Mouse (Mus musculus) heart, postnatal 0 days (tissue): ENCODE data around the gene Lzts2. TPM values are rescaled to one million over a fixed set of nuclear protein-coding genes. Genes with fewer than 3 reads are reported as not detected.

ENCODE experiments used
- ATAC-seq: fragments of 200-750 bp; cut with Nextera tagmentation; 2 replicates; pipeline ENCODE4 v1.8.0; 2017; ENCODE audit warnings: low read depth, moderate number of reproducible peaks, moderate library complexity; ENCODE audit not compliant: insufficient read depth
- DNase-seq: peaks from one replicate; pipeline ENCODE4 v3.0.0-alpha.2; 2016; ENCODE audit warnings: low spot score
- H3K27ac ChIP-seq: fragments of 300-500 bp; sonication (generic); 2 replicates; pipeline ENCODE4 v1.5.1; 2014; ENCODE audit warnings: low read depth, mild to moderate bottlenecking
- H3K27me3 ChIP-seq: fragments of 300-500 bp; sonication (generic); 2 replicates; pipeline ENCODE4 v1.6.1; 2014; ENCODE audit warnings: low read length, mixed read lengths; ENCODE audit not compliant: control insufficient read depth, insufficient read depth
- H3K36me3 ChIP-seq: fragments of 300-500 bp; sonication (generic); replicated peaks from 2 replicates; pipeline ENCODE4 v1.6.1; 2014; ENCODE audit warnings: low read length, mixed read lengths; ENCODE audit not compliant: control insufficient read depth, insufficient read depth
- H3K4me1 ChIP-seq: fragments of 300-500 bp; sonication (generic); 2 replicates; pipeline ENCODE4 v1.6.1; 2014; ENCODE audit warnings: antibody characterized with exemption; ENCODE audit not compliant: control insufficient read depth, insufficient read depth
- H3K4me2 ChIP-seq: fragments of 300-500 bp; sonication (generic); 2 replicates; pipeline ENCODE4 v1.6.1; 2014; ENCODE audit warnings: low read depth, mild to moderate bottlenecking, low read length, moderate library complexity
- H3K4me3 ChIP-seq: fragments of 300-500 bp; sonication (generic); 2 replicates; pipeline ENCODE4 v1.5.1; 2014; ENCODE audit warnings: low read depth, low read length
- H3K9ac ChIP-seq: fragments of 300-500 bp; sonication (generic); replicated peaks from 2 replicates; pipeline ENCODE4 v1.6.1; 2014; ENCODE audit warnings: low read depth, low read length, mixed read lengths
- H3K9me3 ChIP-seq: fragments of 300-500 bp; sonication (generic); replicated peaks from 2 replicates; pipeline ENCODE4 v1.6.1; 2016; ENCODE audit warnings: low read length; ENCODE audit not compliant: control insufficient read depth
- CTCF ChIP-seq: IDR thresholded peaks from 2 replicates; pipeline ENCODE4 v1.5.1; 2016; ENCODE audit warnings: antibody characterized with exemption, control low read depth, low read depth
- EP300 ChIP-seq: IDR thresholded peaks from 2 replicates; pipeline ENCODE4 v1.6.1; 2016; ENCODE audit warnings: antibody characterized with exemption, low read depth
- WGBS: fragments of 180-500 bp; shearing (Covaris S2); extraction: QIAGEN DNeasy Blood & Tissue Kit; methylation state at CpG from one replicate; pipeline ENCODE4 v1.1.7; 2014; 5-methylcytosine and 5-hydroxymethylcytosine counted together
- polyA plus RNA-seq: library from polyadenylated mRNA; unstranded; fragments of >200 nt; fragmentation: Nextera tagmentation; extraction: Ambion mirVana; gene quantifications from 2 replicates; pipeline ENCODE4 v1.2.1, GENCODE M21; 2015
- total RNA-seq: library from RNA; depleted of rRNA; stranded (reverse); fragments of >200 nt; gene quantifications from 2 replicates; pipeline ENCODE4 v1.2.3, GENCODE M21; 2014; ENCODE audit warnings: low replicate concordance

Lzts2 gene
- total and polyA plus RNA-seq, 2 experiments from 2014 or later: 29.7 to 127 TPM

DNA sequence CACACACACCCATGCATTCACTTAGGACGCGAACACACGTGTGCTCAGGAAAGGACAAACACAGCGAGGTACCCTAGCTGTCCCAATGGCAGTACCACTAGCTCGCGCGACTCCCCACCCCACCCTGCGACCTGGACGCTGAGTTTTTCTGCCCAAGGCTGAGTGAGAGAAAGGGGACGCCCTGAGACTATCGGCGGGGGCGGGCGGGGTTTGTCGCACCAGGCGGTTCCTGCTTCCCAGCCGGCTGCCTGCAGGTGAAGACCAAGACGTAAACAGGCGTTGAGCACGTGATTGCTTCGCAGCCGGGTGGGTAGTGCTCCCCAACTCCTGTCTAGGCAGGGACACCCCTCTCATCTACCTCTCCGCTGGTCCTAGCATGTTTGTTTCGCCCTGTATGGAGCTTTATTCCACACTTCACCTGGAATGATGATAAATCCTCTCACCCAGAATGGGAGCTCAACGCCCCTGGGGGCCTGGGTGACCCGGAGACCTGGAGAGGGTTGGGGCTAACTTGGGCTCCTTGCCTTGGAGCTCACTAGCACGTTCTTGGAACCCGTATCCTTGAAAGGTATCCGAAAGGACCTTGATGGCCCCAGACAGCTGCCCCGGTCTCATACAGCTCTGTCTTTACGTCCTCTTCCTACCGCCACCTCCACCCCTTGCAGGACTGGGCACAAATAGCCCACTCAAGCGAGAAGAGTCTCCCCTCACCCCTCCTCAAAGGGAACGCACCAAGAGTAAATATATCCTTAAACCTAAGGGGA, 1.5 kb downstream of the Lzts2 start:
- peak overlapping the region; percentile 97 for H3K27ac ChIP-seq
- peak overlapping the region; percentile 94 for H3K9ac ChIP-seq
- H3K27me3 ChIP-seq: no peaks in the 10 kb centered on the region
- peak overlapping the region; percentile 73 for H3K4me3 ChIP-seq
- no peak for TF ChIP-seq EP300
- no peak for TF ChIP-seq CTCF
- H3K9me3 ChIP-seq: no peaks in the 10 kb centered on the region
- under 1% methylated on average over 34 of the region's 34 CpGs for WGBS
- H3K4me1 ChIP-seq: peaks cover 15% of the 10 kb centered on the region
- ATAC-seq: no peak
- DNase-seq: peak; percentile 45
- H3K4me2 ChIP-seq: peak overlapping the region; percentile 91
- H3K36me3 ChIP-seq: peaks cover 17% of the 10 kb centered on the region

GRCm38 (mm10) chr19:45016341-45017215, 2.4 kb downstream of the Lzts2 start:
- TF ChIP-seq EP300 (no peak), CTCF (no peak)
- H3K4me1 ChIP-seq: peaks cover 24% of the 10 kb centered on the region

DNA sequence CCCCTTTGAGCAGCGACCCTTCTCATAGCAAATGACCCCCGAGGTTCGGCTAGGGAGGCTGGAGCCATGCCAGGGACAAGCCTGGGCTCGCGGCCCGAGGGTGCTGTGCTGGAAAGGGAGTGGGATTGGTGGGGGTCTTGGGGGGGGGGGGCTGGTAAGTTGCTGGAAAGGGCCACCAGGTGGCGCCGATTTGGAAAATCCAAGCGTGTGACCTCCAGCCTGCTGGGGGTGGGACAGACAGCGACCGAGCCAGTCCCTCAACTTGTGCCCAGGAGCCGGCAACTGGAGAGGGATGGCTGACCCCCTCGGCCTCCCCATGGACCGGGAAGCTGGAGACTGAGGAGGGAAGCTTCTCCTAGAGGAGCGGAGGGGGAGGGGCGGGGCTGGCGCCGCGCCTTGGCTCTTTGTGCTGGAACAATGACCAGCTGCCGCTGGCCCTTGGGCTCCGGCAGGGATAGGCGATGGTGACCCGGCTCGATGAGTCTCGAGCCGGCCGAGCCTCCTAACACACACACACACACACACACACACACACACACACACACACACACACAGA, 3.1 kb downstream of the Lzts2 start:
- DNase-seq: peak; percentile 89
- TF ChIP-seq EP300 (0 out of 2 replicates have a peak, but pooled peaks have one; percentile 25), CTCF (peak; percentile 33)
- peak overlapping the region; percentile 97 for H3K27ac ChIP-seq
- H3K9me3 ChIP-seq: no peaks in the 10 kb centered on the region
- H3K36me3 ChIP-seq: peaks cover 2% of the 10 kb centered on the region; the same call in 1 of the 2 replicates
- H3K4me1 ChIP-seq: peaks cover 26% of the 10 kb centered on the region
- no peaks in the 10 kb centered on the region for H3K27me3 ChIP-seq
- WGBS: 0% methylated on average over 25 of the region's 27 CpGs
- H3K4me2 ChIP-seq: peak overlapping the region; percentile 91
- peak overlapping the region; percentile 73 for H3K4me3 ChIP-seq
- peak overlapping the region; percentile 94 for H3K9ac ChIP-seq
- ATAC-seq: peak; percentile 56

More at GRCm38 (mm10) chr19:45016341-45017215, 2.4 kb downstream of the Lzts2 start:
- Histone ChIP-seq H3K27ac (peak overlapping the region; percentile 97), H3K9ac (peak overlapping the region; percentile 94), H3K4me3 (peak overlapping the region; percentile 73), H3K36me3 (peaks cover 9% of the 10 kb centered on the region; the same call in 1 of the 2 replicates), H3K9me3 (no peaks in the 10 kb centered on the region), H3K4me2 (peak overlapping the region; percentile 91), H3K27me3 (no peaks in the 10 kb centered on the region)
- peak; percentile 47 for ATAC-seq
- WGBS: under 1% methylated on average over 17 of the region's 18 CpGs
- DNase-seq: peak; percentile 89

- 1% methylated on average over 42 of the region's 48 CpGs for WGBS
- H3K4me1 ChIP-seq: peaks cover 26% of the 10 kb centered on the region
- ATAC-seq (peak; percentile 77), DNase-seq (peak; percentile 78)
- peak overlapping the region; percentile 94 for H3K9ac ChIP-seq
- peaks cover 6% of the 10 kb centered on the region; the same call in 1 of the 2 replicates for H3K36me3 ChIP-seq
- no peaks in the 10 kb centered on the region for H3K27me3 ChIP-seq
- peak overlapping the region; percentile 73 for H3K4me3 ChIP-seq
- H3K9me3 ChIP-seq: no peaks in the 10 kb centered on the region
- H3K4me2 ChIP-seq: peak overlapping the region; percentile 91
- peak overlapping the region; percentile 97 for H3K27ac ChIP-seq
- no peak for TF ChIP-seq CTCF
- no peak for TF ChIP-seq EP300
Observed at GRCm38 (mm10) chr19:45017909-45018308, 3.7 kb downstream of the Lzts2 start.

DNA sequence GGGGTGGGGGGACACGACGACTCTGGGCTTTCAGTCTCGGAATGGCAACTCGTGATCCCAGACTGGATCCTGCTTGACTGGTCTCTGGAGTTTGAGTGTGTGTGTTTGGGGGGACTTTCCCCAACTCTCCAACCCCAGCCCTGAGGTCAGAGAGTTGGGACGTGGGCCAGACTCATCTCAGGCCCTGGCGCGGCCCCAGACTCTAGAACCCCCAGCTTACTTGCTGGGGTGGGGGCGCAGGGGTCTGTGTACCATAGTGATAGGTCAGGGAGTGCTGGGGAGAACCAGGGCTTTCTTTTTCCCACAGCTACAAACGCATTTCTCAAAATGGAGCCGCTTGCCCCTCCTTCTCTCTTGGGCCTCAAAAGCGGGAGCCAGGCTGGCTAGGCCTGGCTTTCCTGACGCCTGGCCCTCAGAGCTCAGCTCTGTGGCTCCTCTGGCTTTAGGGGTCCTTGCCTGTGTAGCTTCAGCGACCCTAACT, 4.2 kb downstream of the Lzts2 start:
- H3K4me2 ChIP-seq: peak overlapping the region; percentile 91
- peaks cover 26% of the 10 kb centered on the region for H3K4me1 ChIP-seq
- no peaks in the 10 kb centered on the region for H3K27me3 ChIP-seq
- WGBS: 2% methylated on average over 13 of the region's 13 CpGs
- TF ChIP-seq EP300 (no peak), CTCF (no peak)
- ATAC-seq: no peak
- peak overlapping the region; percentile 97 for H3K27ac ChIP-seq
- no peaks in the 10 kb centered on the region for H3K9me3 ChIP-seq
- DNase-seq: no peak
- H3K9ac ChIP-seq: peak overlapping the region; percentile 94
- peak overlapping the region; percentile 73 for H3K4me3 ChIP-seq
- H3K36me3 ChIP-seq: peaks cover 7% of the 10 kb centered on the region
